Mouse (Mus musculus) thymus, postnatal 36 days (tissue): ENCODE measurements around the gene Gpm6b.

Experiments used
- DNase-seq, 2 experiments: peaks; one replicate each; pipeline ENCODE4 v3.0.0; 2022; ENCODE audit warnings: mixed read lengths in 2 of 2

Gene Gpm6b

DNA sequence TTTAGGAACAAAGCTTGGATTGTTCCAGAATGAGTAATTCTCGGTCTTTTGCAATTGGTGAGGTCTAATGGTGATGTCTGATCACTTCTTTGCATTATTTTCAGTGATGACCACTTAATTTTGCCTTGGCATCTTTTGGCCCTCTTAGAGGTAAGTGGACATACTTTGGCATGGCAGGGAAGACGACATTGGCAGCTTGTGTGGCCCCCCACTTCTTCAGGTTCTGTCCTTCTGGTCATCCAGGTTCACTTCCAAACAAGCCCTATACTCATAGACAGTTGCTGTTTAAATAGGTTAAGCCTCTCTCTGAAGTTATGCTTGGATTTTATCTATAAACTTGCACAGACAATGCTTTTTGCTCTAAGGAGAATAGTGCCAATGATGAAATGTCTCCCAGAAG is 120.2 kb downstream of the Gpm6b start:
- DNase-seq, result no peak

DNA sequence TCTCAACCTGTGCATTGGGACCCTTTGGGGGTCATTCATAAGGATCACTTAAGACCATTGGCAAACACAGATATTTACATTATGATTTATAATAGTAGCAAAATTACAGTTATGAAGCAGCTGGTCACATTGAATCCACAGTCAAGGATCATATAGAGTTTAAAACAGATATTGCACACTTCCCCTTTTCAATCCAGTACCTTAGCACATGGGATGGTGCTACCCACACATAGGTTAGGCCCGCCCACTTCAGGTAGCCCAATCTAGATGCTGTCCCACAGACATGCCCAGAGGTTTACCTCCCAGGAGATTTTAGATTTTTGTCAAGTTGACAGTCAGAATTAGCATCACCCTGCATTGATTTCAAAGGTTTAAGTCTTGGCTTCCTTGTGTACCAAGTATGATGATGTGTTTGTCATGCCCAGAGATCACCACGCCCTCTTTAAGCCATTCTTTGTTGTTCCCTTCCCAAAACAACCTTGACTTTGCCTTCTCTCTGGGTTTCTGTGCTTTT is 121.3 kb downstream of the Gpm6b start:
- no peak for DNase-seq

DNA sequence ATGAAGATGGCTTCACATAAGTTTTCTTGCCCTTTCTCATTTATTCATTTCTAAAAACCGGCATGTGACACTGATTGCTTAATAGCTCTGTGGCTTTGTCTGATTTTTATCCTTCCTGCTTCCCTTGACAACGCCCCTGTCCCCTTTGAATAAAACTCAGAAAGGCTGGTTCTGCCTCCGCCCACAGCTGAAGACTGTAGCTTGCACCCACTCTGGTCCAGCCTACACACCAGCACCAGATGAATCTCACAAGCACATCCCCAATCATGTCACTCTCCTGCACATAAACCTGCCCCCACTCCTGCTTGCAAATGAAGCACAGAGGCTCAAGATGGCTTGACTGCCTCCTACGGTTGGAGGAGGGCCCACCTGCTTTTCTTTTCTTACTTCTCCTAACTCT is 121.7 kb downstream of the Gpm6b start:
- no peak for DNase-seq

DNA sequence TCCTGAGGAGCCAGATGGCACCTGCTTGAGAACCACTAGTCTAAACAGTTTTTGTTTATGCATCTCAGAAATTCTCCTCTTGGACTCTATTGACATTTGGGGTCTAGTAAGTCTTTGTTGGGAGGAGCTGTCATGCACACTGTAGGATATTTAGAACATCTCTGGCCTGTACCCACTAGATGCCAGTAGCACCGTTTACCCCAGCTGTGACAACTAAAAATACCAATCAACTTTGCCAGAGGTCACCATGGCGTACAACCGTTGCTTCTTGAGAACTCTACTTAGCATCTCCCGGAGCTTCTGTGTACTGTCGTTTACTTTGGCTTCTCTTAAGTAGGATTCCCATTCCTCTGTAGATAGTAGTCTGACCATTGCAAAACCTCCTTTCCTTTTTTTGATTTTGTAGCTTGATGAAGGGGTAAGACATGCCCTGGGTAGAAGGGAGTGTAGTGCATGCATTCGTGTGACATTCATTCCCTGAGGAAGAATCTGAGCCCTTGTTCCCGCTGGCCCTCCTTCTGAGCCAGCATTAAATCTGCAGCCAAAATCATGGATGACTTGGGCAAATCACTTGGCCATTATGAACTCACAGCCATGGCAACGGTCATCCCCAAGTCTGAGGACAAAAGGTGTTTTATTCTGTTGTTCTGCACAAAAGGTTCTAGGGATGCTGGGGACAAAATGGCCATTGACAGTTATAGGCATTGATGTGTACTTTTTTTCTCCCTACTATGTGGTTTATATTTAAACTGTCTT is 126.9 kb downstream of the Gpm6b start:
- no peak for DNase-seq

DNA sequence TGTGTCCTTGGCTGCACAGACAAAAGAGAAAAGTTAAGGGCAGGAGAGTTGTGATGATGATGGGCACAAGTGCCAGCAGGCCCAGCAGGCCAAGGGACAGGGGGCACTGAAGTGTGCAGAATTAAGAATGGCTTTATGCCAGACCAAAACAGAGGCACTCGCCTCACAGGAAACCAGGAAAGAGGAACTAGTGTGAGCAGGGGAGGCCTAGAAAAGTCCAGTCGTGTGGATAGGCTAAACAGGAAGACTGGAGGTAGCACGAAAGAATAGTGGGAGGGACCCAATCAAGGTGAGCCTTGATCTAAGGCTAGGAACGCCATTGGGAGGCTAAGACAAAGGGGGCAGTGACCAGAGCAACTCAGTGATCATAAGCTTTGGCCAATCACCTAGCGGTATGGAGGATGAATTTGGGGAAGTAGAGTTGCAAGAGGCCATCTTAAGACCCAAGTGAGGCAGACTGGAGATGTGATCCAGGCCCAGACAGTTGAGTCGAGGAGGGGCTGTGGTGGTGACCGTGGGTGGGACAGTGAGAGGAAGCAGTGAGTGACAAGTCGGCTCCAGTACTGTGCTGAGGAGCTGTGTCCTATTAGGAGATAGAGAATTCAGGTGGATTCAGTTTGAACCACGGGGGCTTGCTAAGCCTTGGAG is 138.1 kb downstream of the Gpm6b start:
- DNase-seq, result no peak

DNA sequence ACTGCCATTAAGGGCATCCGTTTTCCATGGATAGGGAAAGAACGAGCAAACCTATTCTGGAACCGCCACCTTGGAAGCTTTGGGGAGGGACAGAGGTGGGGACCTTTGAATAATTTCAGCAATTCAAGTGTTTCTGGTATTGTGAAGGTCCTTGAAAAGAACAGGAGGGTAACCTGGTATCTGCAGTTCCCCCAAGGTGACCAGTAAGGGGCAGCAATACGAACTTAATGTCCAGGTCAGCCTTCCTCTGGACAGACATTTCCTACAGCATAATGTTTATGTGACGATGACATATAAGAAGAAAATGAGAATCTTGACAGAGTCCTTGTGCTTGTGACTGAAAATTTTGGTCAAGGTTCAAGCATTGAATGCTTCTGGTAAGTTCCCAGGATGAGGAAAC is 139.9 kb downstream of the Gpm6b start:
- DNase-seq, result no peak

DNA sequence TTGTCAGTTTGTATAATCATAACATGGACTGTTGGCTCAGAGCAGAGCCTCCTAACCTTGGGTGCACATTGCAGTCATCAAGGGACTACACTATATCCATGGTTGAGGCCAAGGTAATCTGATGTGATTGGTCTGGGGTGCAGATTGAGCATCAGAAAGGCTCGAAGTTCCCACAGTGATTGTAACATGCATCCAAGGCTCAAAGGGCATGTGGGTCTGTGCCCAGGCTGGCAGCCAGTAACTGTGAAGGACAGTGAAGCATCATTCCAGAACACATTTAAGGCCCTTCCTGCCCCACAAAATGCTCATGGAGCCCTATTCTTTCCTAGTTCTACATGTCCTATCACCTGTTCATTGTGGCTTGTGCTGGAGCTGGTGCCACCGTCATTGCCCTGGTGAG is 144.9 kb downstream of the Gpm6b start:
- DNase-seq, result no peak

DNA sequence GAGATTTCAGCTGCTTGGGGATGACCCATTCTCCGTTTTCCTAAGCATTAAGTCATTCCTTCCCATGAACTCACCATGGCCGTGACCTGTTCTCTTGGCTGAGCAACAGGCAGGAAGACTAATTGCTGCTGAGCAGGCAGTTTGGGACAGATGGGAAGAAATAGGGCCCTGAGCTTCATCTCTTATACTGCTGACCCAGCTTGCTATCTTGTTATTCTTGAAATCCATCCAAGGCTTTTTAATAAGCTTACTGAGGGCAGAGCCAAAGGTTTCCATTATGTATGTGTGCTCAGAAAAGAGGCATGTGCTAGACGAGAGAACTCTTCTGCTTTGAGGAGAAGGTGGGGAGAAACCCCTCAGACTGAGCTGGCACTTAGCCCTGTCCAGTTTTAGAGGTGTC is 146.2 kb downstream of the Gpm6b start:
- no peak for DNase-seq

DNA sequence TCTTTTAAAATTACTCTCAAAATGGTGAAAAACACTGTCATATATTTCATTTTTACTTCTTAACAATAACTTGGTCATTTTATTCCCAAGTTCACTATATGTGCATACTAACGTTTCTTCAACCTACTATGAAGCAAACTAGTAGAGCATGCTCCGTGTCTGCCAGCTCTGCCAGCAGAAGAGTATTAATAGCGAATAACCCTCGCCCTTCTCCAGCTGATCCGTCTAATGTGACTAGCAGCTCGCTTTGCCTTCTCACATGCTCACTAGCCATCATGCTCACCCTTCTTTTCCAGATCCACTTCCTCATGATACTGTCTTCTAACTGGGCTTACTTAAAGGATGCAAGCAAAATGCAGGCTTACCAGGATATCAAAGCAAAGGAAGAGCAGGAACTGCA is 147.9 kb downstream of the Gpm6b start:
- DNase-seq, result no peak

DNA sequence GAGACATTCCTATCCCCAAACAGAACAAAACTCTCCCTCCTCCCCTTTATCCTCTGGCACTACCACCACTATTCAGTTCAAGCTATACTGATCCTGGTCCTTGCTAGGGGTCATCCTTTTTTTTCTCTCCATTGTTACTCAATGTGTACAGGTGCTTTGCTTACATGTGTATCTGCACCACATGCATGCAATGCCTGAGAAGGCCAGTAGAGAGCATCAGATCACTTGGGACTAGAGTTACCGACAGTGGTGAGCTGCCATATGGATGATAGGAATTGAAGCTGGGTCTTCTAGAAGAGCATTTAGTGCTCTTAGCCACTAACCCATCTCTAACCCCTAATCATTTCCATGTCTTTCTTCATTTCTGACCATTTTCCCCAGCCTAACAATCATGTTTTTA is 155.0 kb downstream of the Gpm6b start:
- DNase-seq, result peak; percentile 2 to 8

DNA sequence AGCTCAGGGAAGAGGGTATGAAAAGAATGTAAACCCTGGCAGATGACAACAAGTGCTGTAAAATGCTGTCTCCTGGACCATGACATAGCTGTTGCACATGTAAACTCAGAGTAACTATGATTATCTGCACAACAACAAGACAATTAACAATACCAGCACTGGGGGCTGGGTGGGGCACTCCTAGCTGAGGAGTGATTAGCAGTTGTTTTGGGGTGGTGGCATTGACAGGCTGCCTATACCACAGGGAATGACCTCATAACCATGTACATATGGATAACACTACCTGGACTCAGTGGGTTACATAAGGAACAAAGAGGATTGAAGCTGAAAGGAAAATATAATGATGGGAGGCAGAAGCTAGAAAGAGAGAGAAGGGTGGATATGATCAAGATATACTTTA is 169.2 kb downstream of the Gpm6b start:
- DNase-seq, result no peak

DNA sequence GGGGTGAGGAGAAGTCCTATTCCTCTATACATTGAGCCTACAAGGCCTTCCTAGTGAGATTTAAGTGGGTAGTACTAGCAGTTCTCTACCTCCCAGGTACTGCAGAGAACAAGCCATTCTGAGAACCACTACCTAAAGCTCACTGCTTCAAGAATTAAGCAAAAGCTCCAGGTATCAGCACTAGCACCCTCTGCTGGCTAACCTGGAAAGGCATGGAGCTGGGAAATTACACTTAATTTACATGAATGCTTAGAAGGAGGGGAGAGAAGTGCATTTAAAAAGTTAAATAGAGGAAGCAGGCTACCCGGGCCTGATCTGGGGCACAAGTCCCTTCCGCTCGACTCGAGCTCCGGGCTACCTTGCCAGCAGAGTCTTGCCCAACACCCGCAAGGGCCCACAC is 177.5 kb downstream of the Gpm6b start:
- DNase-seq, result peak; percentile 4 to 7

DNA sequence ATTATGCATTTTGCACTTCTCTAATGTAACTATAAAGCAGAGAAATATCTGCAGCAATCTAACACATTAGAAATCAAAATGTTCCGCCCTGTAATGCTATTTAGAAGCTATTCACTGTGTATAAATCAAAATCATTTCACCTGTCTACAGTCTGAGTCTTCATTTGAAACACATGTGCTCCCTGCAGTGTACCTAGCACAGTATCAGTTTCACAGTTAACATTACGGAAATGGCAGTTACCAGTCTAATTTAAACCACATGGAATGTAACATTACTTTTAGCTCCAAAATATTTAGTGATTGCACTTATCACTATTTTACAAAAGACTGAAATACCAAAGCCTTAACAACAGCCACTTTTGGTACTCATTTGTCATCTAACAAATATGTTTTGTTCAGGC is 196.1 kb downstream of the Gpm6b start:
- no peak for DNase-seq
